Mouse (Mus musculus): Measurements from ENCODE around the gene Ttc23.

- TF ChIP-seq EP300 (IDR thresholded peaks at IDR 0.05): no peak
- no peak for TF ChIP-seq CTCF (IDR thresholded peaks at IDR 0.05)
Measured at GRCm38 (mm10) chr7:67793449-67793848, 146.2 kb downstream of the Ttc23 start.
